Mouse (Mus musculus): ENCODE results near the gene Cacna1d.

Cacna1d gene

DNA sequence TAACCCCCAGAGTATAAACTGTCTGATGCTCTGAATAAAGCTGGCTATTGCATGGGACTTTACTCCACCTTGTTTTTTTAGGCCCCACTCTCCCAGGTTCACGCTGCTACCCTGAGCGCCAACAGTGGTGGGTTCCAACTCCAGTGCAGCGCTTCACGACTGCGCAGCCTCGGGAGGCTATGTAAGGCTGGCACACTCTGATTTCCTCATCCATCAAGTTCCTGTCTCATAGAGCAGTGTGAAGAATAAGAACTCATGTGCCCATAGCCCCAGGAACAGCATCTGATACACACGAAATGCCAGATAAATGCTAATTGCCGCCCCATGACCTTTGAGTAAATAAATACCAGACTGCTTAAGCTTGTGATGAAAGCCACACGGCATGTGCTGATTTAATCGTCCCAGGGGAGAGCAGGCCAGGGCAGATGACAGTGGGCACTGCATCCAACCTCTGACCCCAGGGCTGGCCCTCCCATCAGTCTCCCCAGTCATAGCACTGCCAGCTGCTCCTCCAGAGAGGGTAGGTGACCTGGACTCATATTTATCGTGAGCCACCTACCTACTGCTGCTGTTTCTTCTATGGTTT is 352.8 kb downstream of the Cacna1d start:
- no peak for DNase-seq

GRCm38 (mm10) chr14:30137961-30138360 is 353.3 kb downstream of the Cacna1d start:
- no peak for DNase-seq

DNA sequence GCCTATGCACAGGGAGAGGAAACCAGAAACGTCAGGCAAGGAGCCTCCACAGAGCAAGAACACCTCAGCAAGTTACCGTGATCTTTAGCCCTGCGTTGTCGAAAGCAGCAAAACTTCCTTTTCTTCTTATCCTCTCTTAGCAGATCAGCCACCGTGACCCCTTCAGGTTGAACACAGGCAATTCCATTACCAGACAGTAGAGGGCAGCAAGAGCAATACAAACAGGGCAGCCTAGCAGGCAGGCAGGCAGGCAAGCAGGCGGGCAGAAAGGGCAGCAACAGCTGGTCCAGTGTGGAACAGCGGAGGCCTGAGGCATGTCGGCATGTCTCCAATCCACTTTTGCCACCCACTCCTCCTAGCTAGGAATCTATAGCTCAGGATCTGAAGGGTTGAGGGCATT is 354.3 kb downstream of the Cacna1d start:
- DNase-seq, result peak; percentile 84

DNA sequence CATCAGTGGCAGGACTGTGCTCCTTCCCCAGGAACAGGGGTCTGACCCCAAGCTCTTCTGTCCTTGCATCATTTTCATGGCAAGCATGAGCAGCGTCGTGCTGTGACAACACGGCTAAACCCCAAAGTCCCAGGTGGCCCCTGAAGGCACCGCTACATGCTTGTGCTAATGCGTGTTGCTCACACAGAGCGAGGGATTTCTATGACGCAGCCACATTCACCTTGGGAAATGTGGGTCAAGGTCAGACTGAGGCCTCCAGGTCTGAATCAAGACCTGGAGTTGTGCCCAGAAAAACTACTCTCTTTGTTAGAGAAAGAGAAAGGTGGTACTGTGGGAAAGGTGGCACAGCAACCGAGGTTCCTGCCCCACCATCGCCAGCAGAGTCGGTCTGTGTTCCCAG is 355.9 kb downstream of the Cacna1d start:
- no peak for DNase-seq

- DNase-seq, result no peak
These were observed 357.6 kb downstream of the Cacna1d start for GRCm38 (mm10) chr14:30133684-30134083.

DNA sequence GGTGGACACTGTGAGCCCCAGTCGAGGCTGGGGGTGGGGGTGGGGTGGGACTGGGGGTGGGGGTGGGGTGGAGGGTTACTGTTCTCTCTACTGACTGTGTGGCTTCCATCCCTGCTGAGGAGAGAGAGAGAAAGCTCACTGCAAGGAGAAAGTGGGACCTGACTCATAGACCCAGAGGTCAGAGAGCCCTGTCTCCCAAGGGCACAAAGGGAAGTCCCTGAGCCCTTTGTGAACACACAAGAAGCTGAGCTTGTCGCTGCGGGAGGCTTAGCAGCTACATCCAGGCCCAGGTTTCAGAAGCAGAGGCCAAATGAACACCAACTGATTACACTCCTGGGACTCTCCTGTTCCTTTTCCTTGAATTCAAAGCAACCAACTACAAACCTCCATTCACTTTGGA is 360.0 kb downstream of the Cacna1d start:
- no peak for DNase-seq

DNA sequence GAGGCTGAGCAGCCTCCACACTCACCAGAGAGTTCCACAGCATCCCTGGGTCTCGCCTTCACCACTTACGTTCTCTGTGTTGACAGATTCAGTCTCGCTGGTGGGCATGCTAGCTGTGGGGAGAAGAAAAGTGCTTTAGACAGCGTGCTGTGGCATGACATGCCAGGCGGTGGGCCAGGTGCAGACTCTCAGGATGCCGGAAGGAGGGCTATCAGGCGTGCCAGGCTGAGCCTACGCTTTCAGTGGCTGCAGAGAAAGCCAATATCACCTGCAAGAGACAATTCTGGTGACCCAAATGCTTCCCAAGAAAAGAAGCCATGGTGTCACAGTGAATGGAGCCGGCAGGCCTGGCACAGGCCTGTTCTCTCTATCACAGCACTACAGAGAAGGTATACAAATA is 361.2 kb downstream of the Cacna1d start:
- no peak for DNase-seq

GRCm38 (mm10) chr14:30129378-30129777 is 361.9 kb downstream of the Cacna1d start:
- DNase-seq, result peak; percentile 31

DNA sequence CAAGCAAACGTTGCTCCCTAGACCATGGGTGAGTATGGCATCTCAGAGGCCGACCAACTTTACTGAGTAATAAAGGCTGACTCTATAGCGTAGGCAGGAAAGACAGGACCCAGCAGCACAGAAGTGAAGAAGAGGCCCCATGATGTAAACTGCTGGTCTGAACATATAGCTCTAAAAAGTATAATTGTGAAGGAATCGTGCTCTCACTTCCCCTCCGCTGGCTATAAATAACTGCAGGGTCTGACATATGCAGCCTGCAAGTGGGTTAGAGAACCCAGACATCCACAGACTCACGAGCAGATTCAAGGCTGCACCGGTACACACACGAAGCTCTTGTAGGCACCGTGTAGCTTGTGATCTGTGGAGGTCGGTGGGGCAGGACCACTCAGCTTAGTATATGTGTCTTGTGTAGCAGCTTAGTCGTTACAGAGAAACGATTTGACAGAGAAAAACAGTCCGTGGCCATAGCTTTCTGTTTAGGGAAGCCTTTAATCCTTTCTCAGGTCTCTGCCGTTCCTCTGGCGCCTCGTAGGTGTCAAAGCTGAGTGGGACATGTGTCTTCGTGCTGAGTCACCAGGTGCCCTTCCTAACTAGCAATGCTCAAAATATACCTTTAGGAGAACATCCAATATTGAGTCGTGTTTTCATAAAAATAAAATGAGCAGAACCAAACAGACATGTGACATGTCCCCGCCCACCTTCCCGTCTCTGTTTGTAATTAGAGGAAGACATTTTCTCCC is 366.1 kb downstream of the Cacna1d start:
- DNase-seq, result no peak

DNA sequence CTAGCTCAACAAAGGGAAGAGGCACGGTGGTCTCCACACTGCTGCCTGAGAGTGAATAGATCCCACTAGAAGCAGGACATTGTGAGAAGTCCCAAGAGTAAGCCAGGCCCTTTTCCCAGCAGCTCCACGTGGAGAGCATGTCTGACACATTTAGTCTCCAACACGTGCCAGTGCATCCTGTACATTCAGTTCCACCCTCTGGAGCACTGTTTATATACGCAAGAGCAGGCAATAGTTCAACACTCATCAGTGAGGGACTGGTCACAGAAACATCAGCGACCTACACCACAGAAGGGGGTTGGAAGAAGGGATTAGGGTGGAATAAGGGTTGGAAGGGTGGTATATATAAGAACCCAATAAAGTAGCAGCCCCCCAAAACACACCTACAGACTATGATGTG is 371.2 kb downstream of the Cacna1d start:
- no peak for DNase-seq

- DNase-seq, result no peak
These were observed 377.7 kb downstream of the Cacna1d start for GRCm38 (mm10) chr14:30113392-30114108.

- no peak for DNase-seq
These were observed 382.2 kb downstream of the Cacna1d start for GRCm38 (mm10) chr14:30109079-30109478.

- no peak for DNase-seq
These were observed 384.7 kb downstream of the Cacna1d start for GRCm38 (mm10) chr14:30106550-30106949.

DNA sequence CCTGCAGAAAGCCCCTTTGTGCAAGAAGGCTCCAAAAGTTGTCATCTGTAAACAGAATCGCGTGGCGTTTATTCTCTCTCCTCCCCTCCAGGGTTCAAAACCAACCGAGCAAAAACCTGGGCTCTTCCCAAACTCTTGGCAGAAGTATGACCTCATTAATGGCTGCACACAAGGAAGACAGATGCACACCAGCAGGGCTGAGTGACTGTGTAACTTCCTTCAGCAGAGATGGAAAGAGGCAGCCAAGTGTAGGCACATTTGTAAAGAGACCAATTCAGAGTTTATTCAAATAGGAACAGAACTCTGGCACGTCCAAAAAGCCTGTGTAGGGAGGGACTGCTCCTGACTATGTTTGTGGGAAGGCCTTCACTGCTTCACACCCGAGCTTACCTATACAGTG is 385.7 kb downstream of the Cacna1d start:
- DNase-seq, result peak; percentile 20

- no peak for DNase-seq
These were observed 387.2 kb downstream of the Cacna1d start for GRCm38 (mm10) chr14:30103946-30104536.

- no peak for DNase-seq
These were observed 394.0 kb downstream of the Cacna1d start for GRCm38 (mm10) chr14:30097239-30097638.

- DNase-seq, result no peak
These were observed 398.8 kb downstream of the Cacna1d start for GRCm38 (mm10) chr14:30092426-30092825.

DNA sequence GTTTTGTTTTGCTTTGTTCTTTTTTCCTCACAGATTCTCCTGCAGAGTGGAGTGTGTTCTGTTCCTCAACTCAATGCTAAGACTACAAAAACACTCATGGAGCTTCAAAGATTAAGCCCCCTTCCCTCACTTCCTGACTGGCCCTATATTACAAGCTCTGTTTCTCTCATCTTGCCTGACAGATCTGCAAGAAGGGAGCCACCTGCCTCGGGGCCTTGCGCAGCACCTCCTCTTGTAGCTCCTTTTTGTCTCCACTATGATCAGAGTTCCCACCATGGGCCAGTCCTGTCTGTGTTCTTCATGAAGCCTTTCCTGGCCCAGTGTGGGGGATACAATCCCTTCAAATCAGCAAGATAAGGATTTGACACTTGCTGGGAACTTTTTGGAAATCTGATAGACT is 399.2 kb downstream of the Cacna1d start:
- DNase-seq, result no peak

GRCm38 (mm10) chr14:30079729-30080128 is 411.5 kb downstream of the Cacna1d start:
- DNase-seq, result no peak

DNA sequence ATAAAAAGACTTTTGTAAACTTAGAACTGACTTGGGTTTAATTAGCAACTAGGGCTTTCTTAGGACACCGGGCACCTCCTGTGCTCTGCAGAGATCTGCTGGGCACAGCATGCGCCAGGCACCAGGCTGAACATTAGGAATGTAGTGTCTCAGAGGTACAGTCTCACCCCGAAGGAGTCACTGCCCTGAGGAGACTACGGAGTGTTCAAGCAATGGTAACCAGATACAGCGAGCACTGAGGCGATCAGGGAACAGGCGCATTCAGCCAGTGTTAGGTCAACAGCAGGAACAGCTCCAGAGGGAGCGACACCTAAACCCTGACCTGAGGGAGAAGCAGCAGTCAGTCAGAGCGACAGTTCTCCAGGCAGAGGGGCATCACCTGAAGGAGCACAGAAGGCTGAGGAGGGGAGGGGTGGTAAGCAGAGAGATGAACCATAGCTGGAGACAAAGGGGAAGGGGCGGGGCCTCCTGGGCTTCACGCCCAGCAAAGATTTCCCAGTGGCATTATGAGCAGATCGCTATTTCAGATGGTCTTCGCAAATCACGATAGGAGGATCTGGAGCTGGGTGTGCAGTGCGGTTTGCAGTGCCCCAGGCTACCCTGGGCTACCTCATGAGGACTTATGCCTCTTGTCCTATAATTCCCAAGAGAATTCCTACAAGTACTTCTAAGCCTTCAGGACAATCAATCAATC is 413.0 kb downstream of the Cacna1d start:
- no peak for DNase-seq

- DNase-seq, result peak; percentile 54
These were observed 415.9 kb downstream of the Cacna1d start for GRCm38 (mm10) chr14:30075268-30075887.

- DNase-seq, result no peak
These were observed 422.7 kb downstream of the Cacna1d start for GRCm38 (mm10) chr14:30068566-30068965.

DNA sequence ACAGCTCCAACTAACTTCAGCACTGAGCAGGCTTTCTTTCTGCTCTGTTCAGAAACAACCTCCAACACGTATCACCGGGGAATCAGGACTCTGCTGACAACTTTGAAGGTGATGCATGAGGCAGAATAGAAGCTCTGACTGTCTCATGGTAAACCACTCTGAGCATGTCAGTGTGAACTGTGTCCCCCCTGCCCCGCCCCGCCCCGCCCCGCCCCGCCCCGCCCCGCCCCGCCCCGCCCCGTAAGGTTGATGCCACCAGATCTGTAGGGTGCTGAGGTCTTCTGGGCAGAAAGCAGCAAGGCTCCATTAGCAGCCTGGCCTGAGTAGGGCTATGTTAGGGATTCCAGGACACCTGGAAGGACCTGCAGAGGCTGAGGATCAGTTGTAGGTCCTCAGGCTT is 424.5 kb downstream of the Cacna1d start:
- no peak for DNase-seq

Data from cerebellum, adult 8-10 months (tissue).